Mouse (Mus musculus) lung, postnatal 0 days (tissue): ENCODE data around the gene Smim15. TPM values are rescaled to one million over a fixed set of nuclear protein-coding genes. Genes with fewer than 3 reads are reported as not detected.

Experiments
- ATAC-seq: fragments of 200-750 bp; cut with Nextera tagmentation; 2 replicates; pipeline ENCODE4 v1.8.0; 2017; ENCODE audit warnings: moderate library complexity
- DNase-seq: peaks from one replicate; pipeline ENCODE4 v3.0.0-alpha.2; 2016; ENCODE audit warnings: low spot score
- H3K27ac ChIP-seq: fragments of 300-500 bp; sonication (generic); 2 replicates; pipeline ENCODE4 v1.5.1; 2014; ENCODE audit warnings: antibody characterized with exemption, mild to moderate bottlenecking, low read length, mixed read lengths
- H3K27me3 ChIP-seq: fragments of 300-500 bp; sonication (generic); replicated peaks from 2 replicates; pipeline ENCODE4 v1.6.1; 2014; ENCODE audit warnings: low read length, mixed read lengths; ENCODE audit not compliant: insufficient read depth
- H3K36me3 ChIP-seq: fragments of 300-500 bp; sonication (generic); 2 replicates; pipeline ENCODE4 v1.6.1; 2014; ENCODE audit warnings: low read length, mixed read lengths; ENCODE audit not compliant: insufficient read depth
- H3K4me1 ChIP-seq: fragments of 300-500 bp; sonication (generic); 2 replicates; pipeline ENCODE4 v1.6.1; 2014; ENCODE audit warnings: antibody characterized with exemption, low read depth, low read length, mixed read lengths; ENCODE audit not compliant: insufficient read depth
- H3K4me2 ChIP-seq: fragments of 300-500 bp; sonication (generic); replicated peaks from 2 replicates; pipeline ENCODE4 v1.6.1; 2014; ENCODE audit warnings: low read depth, mild to moderate bottlenecking, low read length, moderate library complexity, mixed read lengths
- H3K4me3 ChIP-seq: fragments of 300-500 bp; sonication (generic); 2 replicates; pipeline ENCODE4 v1.5.1; 2014; ENCODE audit warnings: low read depth, low read length
- H3K9ac ChIP-seq: fragments of 300-500 bp; sonication (generic); replicated peaks from 2 replicates; pipeline ENCODE4 v1.6.1; 2014; ENCODE audit warnings: low read depth, mild to moderate bottlenecking
- H3K9me3 ChIP-seq: fragments of 300-500 bp; sonication (generic); 2 replicates; pipeline ENCODE4 v1.6.1; 2016; ENCODE audit warnings: low read length, mixed read lengths
- CTCF ChIP-seq: IDR thresholded peaks from 2 replicates; pipeline ENCODE4 v1.5.1; 2016; ENCODE audit warnings: antibody characterized with exemption, mild to moderate bottlenecking
- EP300 ChIP-seq: IDR thresholded peaks from 2 replicates; pipeline ENCODE4 v1.6.1; 2016; ENCODE audit warnings: antibody characterized with exemption, mild to moderate bottlenecking, control low read depth
- WGBS: fragments of 180-500 bp; shearing (Covaris S2); extraction: QIAGEN DNeasy Blood & Tissue Kit; methylation state at CpG from one replicate; pipeline ENCODE4 v1.1.7; 2014; 5-methylcytosine and 5-hydroxymethylcytosine counted together
- polyA plus RNA-seq: library from polyadenylated mRNA; unstranded; fragments of >200 nt; fragmentation: Nextera tagmentation; extraction: Ambion mirVana; gene quantifications from 2 replicates; pipeline ENCODE4 v1.2.1, GENCODE M21; 2015

The Smim15 gene
- polyA plus RNA-seq, 1 experiment from 2014 or later = 65.7 TPM

DNA sequence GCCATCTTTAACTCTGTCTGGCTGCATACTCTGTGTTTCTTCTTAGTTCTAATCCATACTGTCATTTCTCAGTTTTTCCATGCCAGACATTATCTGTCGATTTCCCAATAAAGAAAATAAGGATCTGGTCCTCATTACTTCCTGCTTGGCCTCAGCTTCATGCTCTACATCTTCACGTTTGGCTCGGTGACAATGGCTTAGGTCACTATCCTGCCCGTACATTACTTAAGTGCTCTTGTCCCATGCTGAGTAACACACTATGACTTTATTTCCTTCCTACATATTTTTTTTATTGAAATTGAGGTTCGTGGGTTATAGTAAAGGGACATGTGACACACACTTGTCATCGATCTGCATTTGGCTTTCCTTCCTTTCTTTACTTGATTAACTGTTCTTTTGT, 29.1 kb upstream of the Smim15 start:
- H3K4me2 ChIP-seq = no peak overlapping the region
- 54% methylated on average over 6 of the region's 6 CpGs for WGBS
- no peak for ATAC-seq

GRCm38 (mm10) chr13:108017349-108017748, 26.9 kb upstream of the Smim15 start:
- Histone ChIP-seq H3K27me3 (no peaks in the 10 kb centered on the region), H3K4me2 (no peak overlapping the region), H3K9ac (no peak overlapping the region), H3K4me3 (no peak overlapping the region), H3K4me1 (no peaks in the 10 kb centered on the region), H3K9me3 (no peaks in the 10 kb centered on the region), H3K36me3 (no peaks in the 10 kb centered on the region), H3K27ac (no peak overlapping the region)
- no peak for ATAC-seq
- WGBS = 67% methylated on average over 6 of the region's 6 CpGs
- DNase-seq = no peak
- TF ChIP-seq EP300 = no peak
- no peak for TF ChIP-seq CTCF

More for the DNA sequence above, 29.1 kb upstream of the Smim15 start:
- Histone ChIP-seq H3K9me3 (no peaks in the 10 kb centered on the region), H3K27me3 (no peaks in the 10 kb centered on the region), H3K27ac (no peak overlapping the region), H3K4me3 (no peak overlapping the region), H3K4me1 (no peaks in the 10 kb centered on the region), H3K36me3 (no peaks in the 10 kb centered on the region), H3K9ac (no peak overlapping the region)
- TF ChIP-seq EP300 (no peak), CTCF (no peak)
- DNase-seq = no peak

- Histone ChIP-seq H3K9ac (no peak overlapping the region), H3K4me2 (no peak overlapping the region), H3K27me3 (no peaks in the 10 kb centered on the region), H3K36me3 (no peaks in the 10 kb centered on the region), H3K4me1 (no peaks in the 10 kb centered on the region), H3K27ac (no peak overlapping the region), H3K9me3 (no peaks in the 10 kb centered on the region), H3K4me3 (no peak overlapping the region)
- no peak for ATAC-seq
- TF ChIP-seq CTCF (no peak), EP300 (no peak)
- WGBS = 60% methylated on average over 3 of the region's 3 CpGs
- no peak for DNase-seq
Observed at GRCm38 (mm10) chr13:108025802-108026201, 18.4 kb upstream of the Smim15 start.

DNA sequence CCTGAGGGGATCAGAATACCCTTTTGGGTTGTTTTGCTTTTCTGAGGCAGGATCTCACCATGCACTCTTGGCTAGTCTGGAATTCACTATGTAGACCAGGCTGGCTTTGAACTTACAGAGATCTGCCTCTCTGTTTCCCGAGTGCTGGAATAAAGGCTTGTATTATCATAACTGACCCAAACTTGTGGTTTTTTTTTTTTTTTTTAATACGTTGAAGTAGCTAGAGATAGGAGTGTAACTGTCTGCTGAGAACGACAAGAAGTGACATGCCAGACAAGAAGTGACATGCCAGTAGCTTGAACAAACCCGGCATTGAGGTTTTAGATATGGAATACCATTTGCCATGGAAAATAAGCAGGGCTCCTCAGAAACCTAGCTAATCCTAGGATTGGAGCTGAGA, 11.5 kb upstream of the Smim15 start:
- no peak overlapping the region for H3K4me2 ChIP-seq
- WGBS = 91% methylated on average over 4 of the region's 4 CpGs

GRCm38 (mm10) chr13:108039375-108039774, 4.9 kb upstream of the Smim15 start:
- WGBS = 67% methylated on average over 6 of the region's 6 CpGs
- no peak overlapping the region for H3K4me3 ChIP-seq

More for the DNA sequence above, 11.5 kb upstream of the Smim15 start:
- Histone ChIP-seq H3K36me3 (no peaks in the 10 kb centered on the region), H3K27me3 (no peaks in the 10 kb centered on the region), H3K27ac (no peak overlapping the region), H3K4me1 (no peaks in the 10 kb centered on the region), H3K9ac (no peak overlapping the region), H3K4me3 (no peak overlapping the region), H3K9me3 (no peaks in the 10 kb centered on the region)
- DNase-seq (no peak), ATAC-seq (no peak)
- TF ChIP-seq EP300 = no peak
- no peak for TF ChIP-seq CTCF

DNA sequence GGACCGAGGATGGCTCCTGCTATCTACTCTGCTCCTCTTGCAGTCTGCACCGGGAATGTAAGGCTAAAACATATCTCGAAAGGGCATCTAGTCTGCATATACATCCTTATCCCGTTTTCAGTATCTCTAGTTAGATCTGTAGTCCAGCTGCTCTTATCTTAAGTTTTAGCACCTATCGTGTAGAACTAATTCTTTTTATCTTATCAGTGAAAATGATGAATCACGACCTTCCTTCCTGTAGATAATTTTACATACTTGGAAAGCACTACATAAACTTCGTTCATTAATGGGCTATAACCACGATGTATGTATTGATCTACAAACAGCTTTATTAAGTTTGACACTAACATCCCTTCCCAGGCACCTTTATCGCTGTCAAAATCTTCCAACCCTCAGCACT, 4.3 kb upstream of the Smim15 start:
- Histone ChIP-seq H3K36me3 (no peaks in the 10 kb centered on the region), H3K4me2 (no peak overlapping the region), H3K9me3 (no peaks in the 10 kb centered on the region), H3K9ac (no peak overlapping the region), H3K4me3 (no peak overlapping the region), H3K4me1 (peaks cover 9% of the 10 kb centered on the region; the same call in 1 of the 2 replicates), H3K27ac (no peak overlapping the region), H3K27me3 (no peaks in the 10 kb centered on the region)
- ATAC-seq = no peak
- no peak for TF ChIP-seq EP300
- TF ChIP-seq CTCF = no peak
- DNase-seq = no peak
- WGBS = 38% methylated on average over 9 of the region's 9 CpGs

More at GRCm38 (mm10) chr13:108039375-108039774, 4.9 kb upstream of the Smim15 start:
- Histone ChIP-seq H3K9ac (no peak overlapping the region), H3K4me1 (peaks cover 7% of the 10 kb centered on the region; the same call in 1 of the 2 replicates), H3K36me3 (no peaks in the 10 kb centered on the region), H3K27me3 (no peaks in the 10 kb centered on the region), H3K27ac (no peak overlapping the region), H3K9me3 (no peaks in the 10 kb centered on the region), H3K4me2 (no peak overlapping the region)
- TF ChIP-seq EP300 (no peak), CTCF (no peak)
- DNase-seq = no peak
- no peak for ATAC-seq

GRCm38 (mm10) chr13:108040451-108040850, 3.8 kb upstream of the Smim15 start:
- DNase-seq (no peak), ATAC-seq (no peak)
- TF ChIP-seq CTCF = no peak
- TF ChIP-seq EP300 = no peak
- peaks cover 12% of the 10 kb centered on the region; the same call in 1 of the 2 replicates for H3K4me1 ChIP-seq
- H3K9me3 ChIP-seq = no peaks in the 10 kb centered on the region
- H3K4me3 ChIP-seq = no peak overlapping the region
- H3K27me3 ChIP-seq = no peaks in the 10 kb centered on the region
- no peaks in the 10 kb centered on the region for H3K36me3 ChIP-seq
- WGBS = 75% methylated on average over 3 of the region's 3 CpGs
- H3K4me2 ChIP-seq = no peak overlapping the region
- no peak overlapping the region for H3K9ac ChIP-seq
- H3K27ac ChIP-seq = no peak overlapping the region
